Mouse (Mus musculus) intestine, embryonic 16.5 days (tissue): ENCODE data around the gene Ddx27. TPM values are rescaled to one million over a fixed set of nuclear protein-coding genes. Genes with fewer than 3 reads are reported as not detected.

Source experiments
- polyA plus RNA-seq: library from polyadenylated mRNA; unstranded; fragments of >200 nt; fragmentation: Nextera tagmentation; extraction: Ambion mirVana; gene quantifications from 2 replicates; pipeline ENCODE4 v1.2.1, GENCODE M21; 2015

The Ddx27 gene
- polyA plus RNA-seq, 1 experiment from 2014 or later: 45.7 TPM

Other genes with a start within 250 kb of the Ddx27 start
- gene Trp53rkb, start 222.7 kb upstream of the Ddx27 start, polyA plus RNA-seq: 5.7 and 6.1 TPM in 2 replicates
- 6.1 and 8.4 TPM in 2 replicates for gene Arfgef2, start 209.6 kb upstream of the Ddx27 start, polyA plus RNA-seq
- 80.7 and 85.5 TPM in 2 replicates for gene Cse1l, start 109.2 kb upstream of the Ddx27 start, polyA plus RNA-seq
- 60.2 and 61.2 TPM in 2 replicates for gene Stau1, start 18.9 kb upstream of the Ddx27 start, polyA plus RNA-seq
- gene Znfx1, start 47.8 kb downstream of the Ddx27 start, polyA plus RNA-seq: 6.5 and 9.8 TPM in 2 replicates
- gene Kcnb1, start 175.0 kb downstream of the Ddx27 start, polyA plus RNA-seq: 1.1 TPM in 2 replicates
- 12.0 and 12.8 TPM in 2 replicates for gene Ptgis, start 225.4 kb downstream of the Ddx27 start, polyA plus RNA-seq